Mouse (Mus musculus) embryo, embryonic 10 days (tissue): ENCODE measurements around the gene Hpd.

Source experiments
- DNase-seq: peaks from one replicate; pipeline ENCODE4 v3.0.0-alpha.2; 2015; ENCODE audit warnings: low spot score

The Hpd gene

DNA sequence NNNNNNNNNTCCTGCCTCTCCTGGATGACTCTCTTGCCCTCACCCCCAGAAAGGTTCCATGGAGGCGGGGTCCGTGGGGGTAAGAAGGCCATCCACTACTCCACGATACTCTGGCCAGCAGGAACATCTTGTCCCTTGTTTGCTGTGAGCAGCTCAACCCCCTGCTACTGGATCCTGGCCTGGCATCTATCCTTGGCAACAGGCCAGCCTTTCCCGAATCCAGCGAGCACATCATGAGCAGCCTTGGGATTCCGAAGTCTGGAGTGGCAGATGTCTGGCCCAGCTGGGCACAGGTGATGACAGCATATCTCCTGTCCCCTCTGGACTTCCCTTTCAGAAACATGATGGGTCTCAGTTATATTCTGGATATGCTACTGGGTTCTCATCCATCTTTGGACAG, 3.4 kb upstream of the Hpd start:
- DNase-seq, result no peak

DNA sequence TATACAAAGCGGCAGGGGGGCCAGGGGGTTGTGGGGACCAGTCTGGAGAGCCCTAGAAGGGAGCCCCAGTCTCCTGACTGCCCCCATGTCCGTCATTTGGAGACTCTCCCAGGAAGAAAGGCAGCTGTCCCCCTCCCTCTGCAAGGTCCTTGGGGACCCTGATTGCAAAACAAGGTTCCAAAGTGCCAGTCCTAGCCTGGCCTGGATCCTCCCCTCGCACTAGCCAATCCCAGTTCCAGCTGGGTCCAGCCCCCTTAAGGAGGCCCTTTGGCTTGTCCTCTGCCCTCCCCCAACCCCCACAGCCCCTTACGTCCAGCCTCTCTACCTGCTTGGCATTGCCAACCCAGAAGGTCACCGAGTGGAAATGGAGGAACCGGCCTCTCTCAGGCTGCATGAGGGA, 991 bp downstream of the Hpd start:
- no peak for DNase-seq

DNA sequence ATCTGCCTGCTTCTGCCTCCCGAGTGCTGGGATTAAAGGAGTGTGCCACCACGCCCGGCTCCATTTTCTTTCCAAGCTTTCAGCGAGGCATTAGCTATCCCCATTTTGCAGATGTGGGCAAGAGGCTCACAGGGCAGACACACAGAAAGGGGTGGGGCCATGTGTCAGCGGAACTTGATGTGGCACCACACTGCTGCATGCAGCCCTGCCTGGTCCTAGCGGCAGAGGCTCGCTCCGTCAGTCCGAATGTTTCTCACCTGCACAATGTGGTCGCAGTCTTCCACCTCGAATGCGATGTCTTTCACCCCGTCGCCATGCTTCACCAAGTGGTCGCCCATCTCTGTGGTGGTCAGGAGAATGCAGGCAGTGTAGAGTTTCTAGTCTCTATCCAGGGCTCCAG, 2.1 kb downstream of the Hpd start:
- DNase-seq, result no peak

- no peak for DNase-seq
Observed at GRCm38 (mm10) chr5:123178792-123179191, 3.7 kb downstream of the Hpd start.

DNA sequence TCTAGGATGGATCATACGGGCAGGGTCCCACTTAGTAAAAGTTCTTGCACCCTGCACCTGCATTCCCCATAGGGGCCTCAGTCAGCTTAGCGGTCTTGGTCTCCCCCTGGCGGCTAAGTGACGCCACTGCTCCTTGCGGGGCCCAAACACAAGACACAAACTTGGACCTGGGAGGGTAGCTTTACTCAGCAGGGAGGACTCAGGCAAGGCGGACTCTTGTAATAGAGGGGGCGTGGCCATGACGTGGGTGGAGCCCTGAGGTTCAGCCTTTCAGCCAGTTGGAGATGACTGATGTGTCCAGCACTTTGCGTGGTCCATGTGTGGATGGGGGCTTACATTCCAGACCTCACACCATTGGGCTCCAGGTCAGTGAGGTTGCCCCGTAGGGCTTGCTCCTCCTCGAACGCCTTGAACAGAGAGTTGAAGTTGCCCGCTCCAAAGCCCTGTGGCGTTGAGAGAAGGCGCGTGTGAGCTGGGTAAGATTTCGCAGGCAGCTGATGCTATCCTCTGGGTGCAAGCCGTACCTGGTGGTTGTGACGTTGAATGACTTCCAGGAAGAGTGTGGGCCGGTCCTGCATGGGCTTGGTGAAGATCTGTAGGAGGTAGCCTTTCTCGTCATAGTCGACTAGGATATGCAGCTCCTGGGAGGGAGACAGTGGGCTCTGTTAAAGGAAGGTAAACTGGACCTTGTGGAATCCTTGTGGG, 10.7 kb downstream of the Hpd start:
- peak; percentile 94 for DNase-seq

- no peak for DNase-seq
Observed at GRCm38 (mm10) chr5:123170365-123170764, 12.2 kb downstream of the Hpd start.

DNA sequence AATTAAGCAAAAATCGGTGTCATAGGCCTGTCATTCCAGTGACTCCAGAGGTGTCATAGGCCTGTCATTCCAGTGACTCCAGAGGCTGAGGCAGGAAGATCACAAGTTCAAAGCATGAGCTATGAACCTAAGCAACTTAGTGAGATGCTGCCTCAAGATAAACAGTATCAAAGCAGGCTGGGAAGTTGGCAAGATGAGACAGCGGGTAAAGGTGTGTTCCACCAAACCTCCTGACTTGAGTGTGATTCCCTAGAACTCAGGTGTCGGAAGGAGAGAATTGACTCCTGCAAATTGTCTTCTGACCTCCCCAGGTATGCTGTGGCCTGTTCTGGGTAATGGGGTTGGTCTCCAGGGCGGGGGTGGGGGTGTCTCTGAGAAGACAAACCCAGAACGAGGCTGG, 13.2 kb downstream of the Hpd start, which contains the start of gene Psmd9:
Gene Psmd9, plus strand, starts transcription at position 130 of the 400 bp plus-strand sequence.
- DNase-seq, result no peak

DNA sequence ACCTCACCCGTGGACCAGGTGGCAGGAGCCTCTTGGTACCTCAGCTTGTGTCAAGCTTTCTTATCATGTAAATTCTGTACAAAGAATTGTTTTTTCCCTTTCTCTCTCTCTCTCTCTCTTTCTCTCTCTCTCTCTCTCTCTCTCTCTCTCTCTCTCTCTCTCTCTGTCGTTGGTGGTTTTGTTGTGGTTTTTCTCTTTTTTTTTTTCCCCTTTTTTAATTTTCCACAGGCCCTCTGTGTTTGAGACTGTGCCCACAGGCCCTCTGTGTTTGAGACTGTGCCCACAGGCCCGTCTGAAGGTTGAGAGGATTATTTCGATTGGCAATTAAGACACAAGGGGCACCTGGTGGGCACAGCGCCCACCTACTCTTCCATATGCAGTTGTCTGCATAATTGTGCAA, 14.9 kb downstream of the Hpd start:
- DNase-seq, result no peak

- DNase-seq, result no peak
Observed at GRCm38 (mm10) chr5:123166437-123166836, 16.1 kb downstream of the Hpd start.

DNA sequence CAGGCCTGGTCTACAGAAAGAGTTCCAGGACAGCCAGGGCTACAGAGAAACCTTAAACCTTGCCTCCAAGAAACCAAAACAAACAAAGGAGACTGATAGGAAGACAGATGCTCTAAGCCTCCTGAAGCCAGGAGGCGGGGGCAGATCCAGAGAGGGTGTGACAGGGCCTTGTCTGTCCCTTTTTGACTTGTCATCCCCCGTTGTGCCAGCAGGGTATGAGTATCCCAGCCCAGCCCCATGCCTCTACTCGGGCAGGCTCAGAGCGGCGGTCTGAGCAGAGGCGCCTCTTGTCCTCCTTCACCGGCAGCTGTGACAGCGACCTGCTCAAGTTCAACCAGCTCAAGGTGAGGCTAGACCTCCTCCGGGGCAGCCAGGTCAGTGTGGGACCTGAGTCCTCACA, 19.6 kb downstream of the Hpd start:
- DNase-seq, result no peak

- DNase-seq, result no peak
Observed at GRCm38 (mm10) chr5:123160341-123160740, 22.2 kb downstream of the Hpd start.

- DNase-seq, result no peak
Observed at GRCm38 (mm10) chr5:123159866-123160265, 22.7 kb downstream of the Hpd start.

- no peak for DNase-seq
Observed at GRCm38 (mm10) chr5:123159446-123159845, 23.1 kb downstream of the Hpd start.

- DNase-seq, result no peak
Observed at GRCm38 (mm10) chr5:123157972-123158371, 24.6 kb downstream of the Hpd start.

DNA sequence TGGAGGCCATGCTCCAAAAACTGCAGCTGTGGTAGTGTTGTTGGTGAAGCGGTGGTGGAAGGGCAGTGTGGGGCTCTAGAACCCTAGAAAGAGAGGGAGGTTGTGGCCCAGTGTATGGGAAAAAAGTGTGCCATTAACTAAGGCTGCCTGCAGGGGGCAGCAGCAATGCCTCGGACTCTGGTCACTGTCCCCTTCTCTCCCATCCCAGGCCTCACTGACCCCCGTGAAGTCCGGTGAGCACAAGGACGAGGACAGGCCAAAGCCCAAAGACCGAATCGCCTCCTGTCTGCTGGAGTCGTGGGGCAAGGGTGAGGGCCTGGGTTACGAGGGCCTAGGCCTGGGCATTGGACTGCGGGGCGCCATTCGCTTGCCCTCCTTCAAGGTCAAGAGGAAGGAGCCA, 25.8 kb downstream of the Hpd start:
- DNase-seq, result no peak

GRCm38 (mm10) chr5:123155425-123155824, 27.1 kb downstream of the Hpd start:
- DNase-seq, result peak; percentile 81

GRCm38 (mm10) chr5:123152901-123153300, 29.6 kb downstream of the Hpd start:
- DNase-seq, result no peak

- DNase-seq, result no peak
Observed at GRCm38 (mm10) chr5:123151707-123152362, 30.7 kb downstream of the Hpd start.

- no peak for DNase-seq
Observed at GRCm38 (mm10) chr5:123151077-123151476, 31.4 kb downstream of the Hpd start.

DNA sequence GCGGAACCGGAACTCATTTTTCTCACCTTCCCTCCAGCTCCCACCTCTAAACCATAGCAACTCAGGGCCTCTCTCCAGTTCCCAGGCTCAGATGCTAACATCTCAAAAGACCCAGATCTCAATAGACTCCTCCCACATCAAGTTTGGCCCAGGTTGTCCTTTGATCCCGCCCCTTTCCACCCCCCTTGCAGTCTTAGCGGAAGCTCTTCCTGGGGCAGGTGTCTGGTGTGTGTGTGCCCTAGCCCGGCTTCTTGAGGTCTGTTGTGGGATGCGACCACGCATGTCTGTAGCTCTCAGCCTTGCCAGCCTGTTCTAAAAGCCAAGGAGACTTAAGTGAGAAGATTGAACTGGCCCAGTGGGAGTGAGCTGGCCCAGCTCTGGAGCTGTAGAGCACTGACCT, 31.9 kb downstream of the Hpd start:
- no peak for DNase-seq

GRCm38 (mm10) chr5:123149451-123150400, 32.8 kb downstream of the Hpd start:
- DNase-seq, result peak; percentile 90

DNA sequence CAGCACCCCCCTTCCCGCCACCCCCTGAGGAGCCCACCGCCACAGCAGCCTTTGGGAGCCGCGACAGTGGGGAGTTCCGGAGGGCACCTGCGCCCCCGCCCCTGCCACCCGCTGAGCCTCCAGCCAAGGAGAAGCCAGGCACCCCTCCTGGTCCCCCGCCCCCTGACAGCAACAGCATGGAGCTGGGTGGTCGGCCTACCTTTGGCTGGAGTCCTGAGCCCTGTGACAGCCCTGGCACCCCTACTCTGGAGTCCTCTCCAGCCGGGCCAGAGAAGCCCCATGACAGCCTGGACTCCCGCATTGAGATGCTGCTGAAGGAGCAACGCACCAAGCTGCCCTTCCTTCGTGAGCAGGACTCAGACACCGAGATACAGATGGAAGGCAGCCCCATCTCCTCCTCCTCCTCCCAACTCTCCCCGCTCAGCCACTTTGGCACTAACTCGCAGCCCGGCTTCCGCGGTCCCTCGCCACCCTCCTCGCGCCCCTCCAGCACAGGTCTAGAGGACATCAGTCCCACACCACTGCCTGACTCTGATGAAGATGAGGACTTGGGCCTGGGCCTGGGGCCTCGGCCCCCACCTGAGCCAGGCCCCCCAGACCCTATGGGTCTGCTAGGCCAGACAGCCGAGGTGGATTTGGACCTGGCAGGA, 34.3 kb downstream of the Hpd start:
- DNase-seq, result no peak
